Mouse (Mus musculus) cerebellum, adult 8-10 months (tissue): ENCODE measurements around the gene Usp22.
A peak's percentile ranks its signal among the peaks of the same experiment; 100 is the strongest.
"Not testable (repeated sequence)": the region's sequence is repeated elsewhere in the genome, so short reads cannot be mapped to it uniquely, and the experiment has no call there.

ENCODE experiments used
- DNase-seq: peaks from one replicate; pipeline ENCODE4 v3.0.0; 2022

Usp22 gene

GRCm38 (mm10) chr11:61183820-61184219 is 9.0 kb upstream of the Usp22 start:
- no peak for DNase-seq

GRCm38 (mm10) chr11:61181624-61182023 is 6.8 kb upstream of the Usp22 start:
- no peak for DNase-seq

GRCm38 (mm10) chr11:61180361-61180760 is 5.5 kb upstream of the Usp22 start:
- DNase-seq, result no peak

- DNase-seq, result no peak
Observed at GRCm38 (mm10) chr11:61176321-61176720, 1.5 kb upstream of the Usp22 start.

GRCm38 (mm10) chr11:61175778-61176177 is 923 bp upstream of the Usp22 start:
- DNase-seq, result no peak

- DNase-seq, result peak; percentile 57
Observed at GRCm38 (mm10) chr11:61174291-61174820, 499 bp downstream of the Usp22 start.

- not testable (repeated sequence) for DNase-seq
Observed at GRCm38 (mm10) chr11:61173477-61173876, 1.4 kb downstream of the Usp22 start.

GRCm38 (mm10) chr11:61170184-61170583 is 4.7 kb downstream of the Usp22 start:
- no peak for DNase-seq

- no peak for DNase-seq
Observed at GRCm38 (mm10) chr11:61164881-61165280, 10.0 kb downstream of the Usp22 start.

- no peak for DNase-seq
Observed at GRCm38 (mm10) chr11:61164366-61164765, 10.5 kb downstream of the Usp22 start.

GRCm38 (mm10) chr11:61163341-61163740 is 11.5 kb downstream of the Usp22 start:
- no peak for DNase-seq

- DNase-seq, result no peak
Observed at GRCm38 (mm10) chr11:61162776-61163175, 12.1 kb downstream of the Usp22 start.

GRCm38 (mm10) chr11:61161121-61161520 is 13.7 kb downstream of the Usp22 start:
- DNase-seq, result no peak

GRCm38 (mm10) chr11:61159796-61160732 is 14.8 kb downstream of the Usp22 start:
- peak; percentile 64 for DNase-seq

GRCm38 (mm10) chr11:61158141-61158540 is 16.7 kb downstream of the Usp22 start:
- no peak for DNase-seq

GRCm38 (mm10) chr11:61155727-61156126 is 19.1 kb downstream of the Usp22 start:
- DNase-seq, result no peak

- DNase-seq, result no peak
Observed at GRCm38 (mm10) chr11:61150233-61151001, 24.4 kb downstream of the Usp22 start.

GRCm38 (mm10) chr11:61147300-61147683 is 27.6 kb downstream of the Usp22 start:
- peak; percentile 55 for DNase-seq

GRCm38 (mm10) chr11:61146645-61147299 is 28.1 kb downstream of the Usp22 start:
- no peak for DNase-seq

- DNase-seq, result no peak
Observed at GRCm38 (mm10) chr11:61145551-61145950, 29.3 kb downstream of the Usp22 start.

GRCm38 (mm10) chr11:61143564-61144469 is 31.0 kb downstream of the Usp22 start:
- DNase-seq, result no peak
